Mouse (Mus musculus) E14TG2a.4 (cell line): ENCODE data around the gene Prps2.

Experiments used
- CTCF ChIP-seq: conservative IDR thresholded peaks from 2 replicates; pipeline ENCODE4 v1.5.1; 2014; ENCODE audit warnings: low read length
- POU5F1 ChIP-seq: IDR thresholded peaks from 2 replicates; pipeline ENCODE4 v1.6.1; 2014; ENCODE audit warnings: low read length, borderline replicate concordance

DNA sequence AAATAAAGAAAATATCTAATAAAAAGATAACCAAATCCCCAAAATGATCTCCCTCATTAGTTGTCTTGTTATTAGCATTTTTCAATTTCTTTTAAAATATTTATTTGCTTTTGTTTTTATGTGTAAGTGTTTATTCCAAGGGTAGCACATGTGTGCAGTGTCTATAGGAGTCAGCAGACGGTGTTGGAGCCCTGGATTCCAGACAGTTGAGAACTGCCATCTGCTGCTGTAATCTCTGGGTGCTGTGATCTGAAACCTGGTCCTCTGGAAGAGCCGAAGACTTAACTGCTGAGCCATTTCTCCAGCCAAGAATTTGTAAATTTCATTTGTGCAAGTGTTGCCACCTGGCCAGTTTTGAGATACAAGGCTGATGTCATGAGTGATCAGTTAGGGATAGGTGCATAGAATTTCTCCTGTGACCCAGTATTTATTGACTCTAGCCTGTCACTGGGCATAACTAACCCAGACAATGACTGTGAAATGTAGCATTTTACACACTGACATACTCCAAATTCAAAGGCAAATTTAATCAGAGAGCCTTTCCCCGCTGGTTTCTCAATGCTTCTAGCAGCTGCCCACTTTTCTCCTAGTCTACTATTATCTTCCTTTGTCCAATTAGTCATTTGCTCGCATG is 67.3 kb downstream of the Prps2 start:
- TF ChIP-seq CTCF = no peak
- TF ChIP-seq POU5F1 = no peak
